Mouse (Mus musculus) liver, embryonic 15.5 days (tissue): ENCODE measurements around the gene Chd5. TPM values are rescaled to one million over a fixed set of nuclear protein-coding genes. Genes with fewer than 3 reads are reported as not detected.

Experiments used
- ATAC-seq: fragments of 200-750 bp; cut with Nextera tagmentation; 2 replicates; pipeline ENCODE4 v1.8.0; 2017; ENCODE audit warnings: moderate number of reproducible peaks, mild to moderate bottlenecking, moderate library complexity; ENCODE audit not compliant: insufficient read depth
- H3K27ac ChIP-seq: fragments of 300-500 bp; sonication (generic); replicated peaks from 2 replicates; pipeline ENCODE4 v1.5.1; 2015; ENCODE audit warnings: mild to moderate bottlenecking, inconsistent platforms
- H3K27me3 ChIP-seq: fragments of 300-500 bp; sonication (generic); 2 replicates; pipeline ENCODE4 v1.6.1; 2015; ENCODE audit warnings: mild to moderate bottlenecking, inconsistent platforms
- H3K36me3 ChIP-seq: fragments of 300-500 bp; sonication (generic); replicated peaks from 2 replicates; pipeline ENCODE4 v1.6.1; 2015; ENCODE audit warnings: moderate library complexity, mild to moderate bottlenecking, inconsistent platforms
- H3K4me1 ChIP-seq: fragments of 300-500 bp; sonication (generic); replicated peaks from 2 replicates; pipeline ENCODE4 v1.6.1; 2015; ENCODE audit warnings: inconsistent platforms
- H3K4me2 ChIP-seq: fragments of 300-500 bp; sonication (generic); 2 replicates; pipeline ENCODE4 v1.6.1; 2015; ENCODE audit warnings: moderate library complexity, mild to moderate bottlenecking, inconsistent platforms
- H3K4me3 ChIP-seq: fragments of 300-500 bp; sonication (generic); replicated peaks from 2 replicates; pipeline ENCODE4 v1.5.1; 2015; ENCODE audit warnings: mild to moderate bottlenecking, inconsistent platforms
- H3K9ac ChIP-seq: fragments of 300-500 bp; sonication (generic); 2 replicates; pipeline ENCODE4 v1.6.1; 2015; ENCODE audit warnings: moderate library complexity, mild to moderate bottlenecking, inconsistent platforms
- H3K9me3 ChIP-seq: fragments of 300-500 bp; sonication (generic); replicated peaks from 2 replicates; pipeline ENCODE4 v1.6.1; 2016; ENCODE audit warnings: inconsistent platforms
- WGBS: fragments of 180-500 bp; shearing (Covaris S2); methylation state at CpG from one replicate; pipeline ENCODE4 v1.1.7; 2015; ENCODE audit warnings: mixed read lengths; ENCODE audit not compliant: insufficient replicate concordance; 5-methylcytosine and 5-hydroxymethylcytosine counted together
- polyA plus RNA-seq: library from polyadenylated mRNA; unstranded; fragments of >200 nt; fragmentation: Nextera tagmentation; extraction: Ambion mirVana; gene quantifications from 2 replicates; pipeline ENCODE4 v1.2.1, GENCODE M21; 2015

Chd5 gene
- 0.03 and 0.16 TPM in 2 replicates for polyA plus RNA-seq

DNA sequence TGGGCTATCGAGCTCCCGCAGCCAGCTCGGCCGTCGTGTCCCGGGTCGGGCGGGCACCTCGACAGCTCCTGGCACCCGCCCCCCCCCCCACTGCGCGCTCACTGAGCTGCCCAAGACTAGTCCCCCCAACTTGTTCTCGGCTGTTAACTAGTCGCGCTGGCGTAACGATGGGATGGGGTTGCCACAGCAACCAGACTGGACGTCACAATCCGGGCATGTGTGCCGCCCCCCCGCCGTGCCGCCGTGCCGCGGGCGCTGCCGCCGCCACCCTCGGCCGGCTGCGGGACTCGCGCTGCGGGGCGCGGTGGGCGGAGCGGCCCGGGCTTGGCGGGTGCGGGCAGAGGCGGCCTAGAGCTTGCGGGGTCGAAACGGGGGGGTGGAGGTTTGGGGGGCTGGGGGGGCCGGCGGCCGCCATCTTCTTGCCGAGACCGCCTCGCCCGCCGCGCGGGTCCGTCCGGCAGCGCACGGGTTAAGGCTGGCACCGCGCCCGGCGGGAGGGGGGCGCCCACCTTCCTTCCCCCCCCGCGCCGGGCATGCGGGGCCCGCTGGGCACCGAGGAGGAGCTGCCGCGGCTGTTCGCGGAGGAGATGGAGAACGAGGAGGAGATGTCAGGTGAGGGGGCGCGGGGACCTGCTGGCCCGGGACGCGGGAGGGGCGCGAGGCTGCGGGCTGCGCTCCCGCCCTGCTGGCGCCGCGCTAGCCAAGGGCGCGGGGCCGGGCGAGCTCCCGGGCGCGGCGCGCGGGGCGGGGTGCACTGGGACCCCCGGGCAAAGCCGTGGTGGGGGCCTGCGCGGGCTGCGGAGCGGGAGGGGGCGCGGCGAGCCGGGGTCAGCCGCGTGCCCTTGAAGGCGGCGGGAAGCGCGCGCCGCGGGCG is at the start of gene Chd5:
Gene Chd5 (plus strand): TSS at position 233 of the 874 bp plus-strand sequence.
- H3K4me1 ChIP-seq: peaks cover 12% of the 10 kb centered on the region
- ATAC-seq: no peak
- H3K27ac ChIP-seq: no peak within 1 kb of the TSS
- no peaks in the 10 kb centered on the region for H3K9me3 ChIP-seq
- peak within 1 kb of the TSS; percentile 32 for H3K4me3 ChIP-seq
- WGBS: 2% methylated on average over 114 of the region's 120 CpGs
- peak within 1 kb of the TSS; percentile 52 for H3K4me2 ChIP-seq
- peaks cover 23% of the 10 kb centered on the region for H3K36me3 ChIP-seq
- H3K27me3 ChIP-seq: peaks cover 75% of the 10 kb centered on the region
- H3K9ac ChIP-seq: no peak within 1 kb of the TSS

DNA sequence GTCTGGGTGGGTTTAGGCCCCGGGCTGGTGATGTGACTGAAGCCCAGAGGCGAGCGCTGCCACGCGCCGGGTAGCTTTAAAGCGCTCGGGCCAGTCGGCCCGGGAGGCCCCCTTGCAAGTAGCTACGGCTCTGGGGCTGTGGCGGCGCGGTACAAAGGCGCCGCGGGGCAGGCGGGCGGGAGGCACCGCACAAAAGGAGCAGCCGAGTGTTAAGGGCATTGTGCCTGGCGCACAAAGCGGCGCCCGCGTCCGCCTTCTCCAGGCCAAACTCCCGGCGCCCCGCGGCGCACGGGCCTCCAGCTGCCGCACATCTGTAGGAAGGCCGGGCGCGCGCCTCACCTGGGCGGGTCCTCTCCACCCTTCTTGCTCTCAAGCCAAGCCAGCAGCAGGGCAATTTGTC is 48.1 kb upstream of the Chd5 start:
- H3K4me3 ChIP-seq: no peak overlapping the region

DNA sequence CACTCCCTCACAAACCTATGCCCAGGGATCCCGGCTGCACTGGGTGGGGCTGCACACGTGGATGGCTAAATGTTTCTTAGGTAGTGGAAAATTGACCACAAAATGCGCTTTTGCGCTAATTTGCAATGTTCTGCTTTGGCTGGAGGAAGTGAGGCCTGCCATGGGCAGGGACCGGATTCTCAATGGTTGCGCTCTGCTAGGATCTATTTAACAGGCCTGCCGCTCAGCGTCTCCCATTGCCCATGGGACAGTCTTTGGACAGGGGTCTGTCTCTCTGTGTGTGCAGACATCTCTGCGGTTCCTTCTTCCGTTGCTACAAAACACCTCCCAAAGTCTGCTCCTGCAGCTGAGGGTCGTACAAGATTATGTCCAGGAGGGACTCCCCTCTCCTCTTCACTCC is 47.5 kb upstream of the Chd5 start:
- Histone ChIP-seq H3K4me3 (no peak overlapping the region), H3K4me1 (peaks cover 15% of the 10 kb centered on the region), H3K9ac (no peak overlapping the region), H3K36me3 (no peaks in the 10 kb centered on the region), H3K27ac (no peak overlapping the region), H3K4me2 (no peak overlapping the region), H3K9me3 (no peaks in the 10 kb centered on the region), H3K27me3 (peaks cover 81% of the 10 kb centered on the region)
- no peak for ATAC-seq
- WGBS: 19% methylated on average over 11 of the region's 11 CpGs

More for the DNA sequence above, 48.1 kb upstream of the Chd5 start:
- Histone ChIP-seq H3K9ac (no peak overlapping the region), H3K27me3 (peaks cover 87% of the 10 kb centered on the region), H3K4me2 (no peak overlapping the region), H3K36me3 (no peaks in the 10 kb centered on the region), H3K9me3 (no peaks in the 10 kb centered on the region), H3K27ac (no peak overlapping the region), H3K4me1 (peaks cover 10% of the 10 kb centered on the region)
- ATAC-seq: no peak
- WGBS: 2% methylated on average over 39 of the region's 39 CpGs

DNA sequence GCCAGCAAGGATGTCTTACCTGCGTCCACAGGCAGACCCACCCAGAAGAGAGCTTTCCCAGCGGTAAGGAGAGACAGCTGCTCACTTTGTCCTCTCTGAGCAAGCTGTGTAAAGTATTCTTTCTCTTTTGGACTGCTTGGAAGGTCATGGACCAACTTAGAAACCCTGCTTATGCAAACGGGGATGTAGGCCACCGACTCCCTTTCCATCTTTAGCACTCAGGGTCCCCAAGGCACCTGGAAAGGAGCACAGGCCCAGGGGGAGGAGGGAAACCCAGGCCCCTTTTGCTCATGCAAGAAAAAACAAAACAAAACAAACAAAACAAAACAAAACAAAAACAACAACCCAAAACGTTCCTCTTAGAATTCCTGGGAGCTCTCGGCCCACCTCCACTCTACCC is 46.9 kb upstream of the Chd5 start, which contains the start of gene Hes3:
Gene Hes3 (minus strand): TSS at position 101 of the 400 bp plus-strand sequence.
- H3K4me1 ChIP-seq: peaks cover 14% of the 10 kb centered on the region
- H3K27ac ChIP-seq: no peak within 1 kb of the TSS
- ATAC-seq: no peak
- H3K9me3 ChIP-seq: no peaks in the 10 kb centered on the region
- peaks cover 75% of the 10 kb centered on the region for H3K27me3 ChIP-seq
- no peak within 1 kb of the TSS for H3K4me3 ChIP-seq
- 32% methylated on average over 6 of the region's 6 CpGs for WGBS
- no peak within 1 kb of the TSS for H3K4me2 ChIP-seq
- no peak within 1 kb of the TSS for H3K9ac ChIP-seq
- no peaks in the 10 kb centered on the region for H3K36me3 ChIP-seq

DNA sequence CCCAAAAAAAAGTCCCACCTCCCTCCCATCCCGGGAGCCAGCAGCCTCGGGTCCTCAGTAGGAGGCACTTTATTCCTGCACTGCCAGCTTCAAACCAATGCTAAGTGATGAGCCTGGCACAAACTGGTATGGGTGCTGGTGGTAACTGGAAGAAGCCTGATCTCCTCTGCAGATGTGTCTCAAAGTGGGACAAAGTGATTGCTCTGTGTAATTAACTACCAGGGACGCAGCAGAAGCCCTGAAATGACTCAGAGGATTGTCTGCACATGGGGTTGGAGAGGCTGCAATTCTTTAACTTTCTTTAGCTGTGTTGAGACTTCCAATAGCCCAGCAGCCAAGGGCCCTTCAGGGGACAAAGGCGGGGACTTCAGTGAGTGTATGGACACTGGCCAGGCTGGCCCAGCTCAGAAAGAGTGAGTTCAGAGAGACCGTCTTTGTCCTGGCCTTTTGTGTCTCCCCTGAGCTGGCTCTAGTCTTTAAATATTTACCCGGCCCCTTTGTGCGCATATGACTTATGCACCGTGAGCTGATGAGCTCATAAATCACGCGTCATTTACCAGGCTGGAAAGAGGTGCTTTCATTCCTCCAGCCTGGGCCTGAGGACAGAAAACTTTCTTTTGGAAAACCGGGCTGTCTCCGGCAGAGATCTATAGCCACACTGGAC is 46.2 kb upstream of the Chd5 start:
- Histone ChIP-seq H3K9ac (no peak overlapping the region), H3K27me3 (peaks cover 68% of the 10 kb centered on the region), H3K4me2 (no peak overlapping the region), H3K9me3 (no peaks in the 10 kb centered on the region), H3K36me3 (no peaks in the 10 kb centered on the region), H3K4me1 (peaks cover 14% of the 10 kb centered on the region), H3K4me3 (no peak overlapping the region), H3K27ac (no peak overlapping the region)
- ATAC-seq: no peak
- 38% methylated on average over 12 of the region's 12 CpGs for WGBS

DNA sequence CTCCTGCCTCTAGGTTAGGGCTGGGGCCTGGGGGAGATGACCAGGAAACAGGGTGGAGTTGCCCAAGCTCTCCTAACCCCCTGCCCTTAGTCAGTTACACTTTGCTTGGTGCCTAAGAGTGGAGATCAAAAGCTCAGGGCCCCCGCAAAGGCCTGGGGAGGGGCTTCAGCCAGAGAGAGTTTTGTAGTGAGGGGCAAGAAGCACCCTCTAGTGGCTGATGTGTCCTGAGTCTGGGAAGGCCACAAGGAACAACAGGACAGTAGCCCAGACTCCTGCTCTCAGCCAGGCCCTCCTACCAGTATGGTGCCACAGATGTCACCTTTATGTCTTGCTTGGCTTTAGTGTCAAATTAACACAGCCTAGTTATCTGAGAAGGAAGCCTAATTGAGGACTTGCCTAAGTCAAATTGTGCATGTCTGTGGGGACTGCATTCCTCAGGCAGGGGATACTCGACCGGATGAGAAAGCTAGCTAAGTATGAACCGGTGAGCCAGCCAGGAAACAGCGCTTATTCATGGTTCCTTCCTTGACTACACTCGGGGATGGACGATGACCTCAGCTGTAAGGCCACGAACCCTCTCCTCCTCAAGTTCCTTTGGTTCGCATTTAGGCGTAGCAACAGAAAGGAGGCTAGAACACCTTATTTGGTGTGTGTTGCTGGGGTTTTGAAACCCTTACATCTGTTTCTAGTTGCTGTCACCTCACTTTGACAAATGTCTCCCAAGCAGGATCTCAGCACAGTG is 44.1 kb upstream of the Chd5 start:
- Histone ChIP-seq H3K4me3 (no peak overlapping the region), H3K9me3 (no peaks in the 10 kb centered on the region), H3K27ac (no peak overlapping the region), H3K9ac (no peak overlapping the region), H3K36me3 (no peaks in the 10 kb centered on the region), H3K27me3 (peaks cover 53% of the 10 kb centered on the region), H3K4me2 (no peak overlapping the region), H3K4me1 (peaks cover 31% of the 10 kb centered on the region)
- no peak for ATAC-seq
- 40% methylated on average over 10 of the region's 10 CpGs for WGBS

DNA sequence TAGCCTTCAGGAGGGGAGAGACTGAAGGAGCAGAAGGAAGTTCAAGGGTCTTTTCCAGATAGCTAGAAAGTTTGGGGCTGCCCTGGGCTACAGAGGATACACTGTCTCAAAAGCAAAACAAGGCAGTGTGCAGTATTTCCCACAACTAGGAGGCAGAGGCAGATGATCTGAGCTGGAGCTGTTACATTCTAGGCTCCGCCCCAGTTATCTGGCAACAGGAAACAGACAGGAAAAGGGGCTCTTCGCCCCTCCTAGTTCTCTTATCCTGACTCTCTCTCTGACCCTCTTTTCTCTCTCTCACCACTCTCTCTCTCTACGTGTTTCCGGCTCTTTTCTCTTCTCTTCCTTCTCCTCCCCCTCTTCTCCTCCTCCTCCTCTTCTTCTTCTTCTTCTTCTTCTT is 42.5 kb upstream of the Chd5 start:
- Histone ChIP-seq H3K4me1 (peaks cover 31% of the 10 kb centered on the region), H3K36me3 (peaks cover 13% of the 10 kb centered on the region), H3K27me3 (peaks cover 39% of the 10 kb centered on the region), H3K4me2 (peak overlapping the region; percentile 95), H3K9me3 (no peaks in the 10 kb centered on the region), H3K27ac (peak overlapping the region; percentile 89), H3K4me3 (peak overlapping the region; percentile 34), H3K9ac (0 out of 2 replicates have a peak overlapping the region, but pooled peaks have one; percentile 27)
- 5% methylated on average over 4 of the region's 4 CpGs for WGBS
- no peak for ATAC-seq

DNA sequence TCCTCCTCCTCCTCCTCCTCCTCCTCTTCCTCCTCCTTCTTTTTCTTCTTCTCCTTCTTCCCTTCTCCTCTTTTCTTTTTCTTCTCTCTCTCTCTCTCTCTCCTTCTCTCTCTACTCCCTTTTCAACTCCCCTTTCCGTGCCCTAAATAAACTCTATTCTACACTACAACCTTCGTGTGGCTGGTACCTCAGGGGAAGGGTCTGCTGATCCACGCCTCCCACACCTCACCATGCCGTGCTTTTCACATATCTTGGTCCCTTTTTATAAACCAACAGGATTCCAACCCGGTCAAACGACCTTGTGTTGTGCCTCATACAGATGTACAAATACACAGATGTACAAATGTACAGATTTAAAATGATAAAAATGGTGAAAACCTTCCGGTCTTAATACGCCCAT is 42.1 kb upstream of the Chd5 start:
- no peaks in the 10 kb centered on the region for H3K9me3 ChIP-seq
- H3K9ac ChIP-seq: peak overlapping the region; percentile 66
- H3K4me3 ChIP-seq: peak overlapping the region; percentile 93
- peak overlapping the region; percentile 89 for H3K27ac ChIP-seq
- H3K4me2 ChIP-seq: peak overlapping the region; percentile 95
- peaks cover 17% of the 10 kb centered on the region for H3K36me3 ChIP-seq
- WGBS: 2% methylated on average over 8 of the region's 8 CpGs
- peaks cover 31% of the 10 kb centered on the region for H3K4me1 ChIP-seq
- ATAC-seq: no peak
- H3K27me3 ChIP-seq: peaks cover 34% of the 10 kb centered on the region

DNA sequence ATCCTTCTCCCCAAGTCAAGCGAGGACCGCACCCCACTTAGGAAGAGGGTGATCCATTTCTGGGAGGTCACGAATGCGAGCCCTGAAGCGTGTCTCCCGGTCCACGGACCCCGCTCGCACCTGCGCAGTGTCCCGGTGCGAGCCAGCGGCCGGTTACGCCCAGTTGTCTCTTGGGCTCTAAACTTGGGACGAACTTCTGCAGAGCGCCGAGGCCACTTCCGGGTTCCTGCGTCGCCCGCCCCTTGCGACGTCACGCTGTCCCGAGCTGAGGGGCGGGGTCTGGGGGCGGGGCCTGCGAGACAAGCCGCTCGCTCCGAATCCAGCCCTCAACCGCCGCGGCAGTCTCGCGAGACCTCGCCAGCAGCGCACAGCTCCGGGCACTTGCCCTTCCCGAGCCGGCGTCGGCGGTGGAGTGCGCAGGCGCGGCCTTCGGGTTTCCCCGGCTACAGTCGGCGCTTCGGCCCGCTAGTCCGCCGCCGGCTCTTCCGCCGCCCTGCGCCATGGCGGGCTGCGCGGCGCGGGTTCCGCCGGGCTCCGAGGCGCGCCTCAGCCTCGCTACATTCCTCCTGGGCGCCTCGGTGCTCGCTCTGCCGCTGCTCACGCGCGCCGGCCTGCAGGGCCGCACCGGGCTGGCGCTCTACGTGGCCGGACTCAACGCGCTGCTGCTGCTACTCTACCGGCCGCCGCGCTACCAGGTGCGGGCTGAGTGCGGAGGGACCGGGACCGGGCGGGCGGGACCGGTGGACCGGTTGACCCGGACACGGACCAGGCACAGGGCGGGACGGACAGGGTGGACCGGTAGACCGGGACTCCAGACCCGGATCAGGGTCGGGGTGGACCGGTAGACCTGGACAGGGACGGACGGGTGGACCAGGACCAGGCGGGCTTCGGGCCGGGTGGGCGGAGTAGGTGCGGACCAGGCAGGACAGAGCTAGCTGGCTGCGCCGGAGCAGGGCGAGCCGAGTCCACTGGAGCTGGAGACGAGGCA is 41.3 kb upstream of the Chd5 start, which contains the start of gene Icmt:
Gene Icmt (plus strand): TSS at position 354 of the 988 bp plus-strand sequence.
- Histone ChIP-seq H3K9ac (peak within 1 kb of the TSS; percentile 90), H3K9me3 (no peaks in the 10 kb centered on the region), H3K4me3 (peak within 1 kb of the TSS; percentile 93), H3K27ac (peak within 1 kb of the TSS; percentile 89), H3K4me2 (peak within 1 kb of the TSS; percentile 95), H3K36me3 (peaks cover 25% of the 10 kb centered on the region), H3K4me1 (peaks cover 31% of the 10 kb centered on the region), H3K27me3 (peaks cover 26% of the 10 kb centered on the region)
- WGBS: under 1% methylated on average over 119 of the region's 119 CpGs
- peak; percentile 96 for ATAC-seq

DNA sequence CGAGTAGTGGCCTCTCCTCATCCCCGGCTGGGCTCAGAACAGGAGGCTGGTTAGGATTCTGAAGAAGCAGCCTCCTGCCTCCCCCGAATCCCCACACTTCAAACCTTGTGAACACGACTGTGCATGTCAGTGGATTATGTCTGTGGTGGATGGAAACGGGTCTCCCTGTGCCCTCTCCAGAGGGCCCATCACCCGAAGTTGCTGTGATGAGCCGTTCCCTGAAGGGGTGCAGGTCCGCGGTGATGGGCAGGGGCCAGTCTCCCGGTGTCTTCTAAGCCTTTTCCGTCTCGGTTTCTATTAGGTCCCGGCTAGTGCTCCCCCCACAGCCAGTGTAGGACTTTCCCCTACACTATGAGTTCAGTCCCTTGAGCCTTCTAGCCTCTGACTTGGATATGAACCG is 39.6 kb upstream of the Chd5 start:
- Histone ChIP-seq H3K27ac (no peak overlapping the region), H3K4me1 (peaks cover 31% of the 10 kb centered on the region), H3K36me3 (peaks cover 40% of the 10 kb centered on the region), H3K4me2 (peak overlapping the region; percentile 95), H3K4me3 (no peak overlapping the region; the same call in 1 of the 2 replicates), H3K9ac (peak overlapping the region; percentile 90; the same call in 1 of the 2 replicates), H3K9me3 (no peaks in the 10 kb centered on the region), H3K27me3 (peaks cover 9% of the 10 kb centered on the region)
- ATAC-seq: no peak
- WGBS: 78% methylated on average over 14 of the region's 14 CpGs
